Mouse (Mus musculus): Measurements from ENCODE around the gene Crebrf.

Gene Crebrf

DNA sequence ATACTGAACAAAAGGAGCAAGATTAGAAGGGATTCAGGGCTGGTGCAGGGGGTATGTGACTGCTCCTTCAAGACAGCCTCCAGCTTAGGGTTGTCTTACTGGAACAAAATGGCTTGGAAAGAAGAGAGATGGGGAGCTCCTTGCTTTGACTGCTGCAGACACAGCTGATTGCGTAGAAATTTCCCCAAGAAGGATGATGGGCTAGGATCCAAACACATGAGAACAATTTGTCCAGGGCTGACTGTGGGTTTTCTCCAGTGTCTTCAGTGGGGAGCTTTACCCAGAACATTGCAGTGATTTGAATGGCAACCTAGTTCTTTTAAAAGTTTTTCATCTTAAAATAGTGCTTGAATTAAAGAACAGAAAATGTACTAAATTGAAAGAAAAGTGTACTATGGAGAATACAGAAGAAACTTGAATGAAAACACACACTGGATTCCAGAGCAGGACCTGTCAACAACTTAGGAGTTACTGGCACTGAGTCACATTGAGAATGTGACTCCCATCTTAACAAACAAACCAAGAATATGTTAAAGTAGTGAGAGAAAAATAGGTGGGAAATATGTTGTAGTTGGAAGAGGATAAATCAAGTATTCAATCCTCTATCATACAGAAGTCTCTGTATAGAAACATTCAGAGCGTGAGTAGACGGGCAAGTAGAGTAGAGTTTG lies 63.1 kb downstream of the Crebrf start:
- DNase-seq (ENCODE audit: low spot score in 2 of 2), result no peak

DNA sequence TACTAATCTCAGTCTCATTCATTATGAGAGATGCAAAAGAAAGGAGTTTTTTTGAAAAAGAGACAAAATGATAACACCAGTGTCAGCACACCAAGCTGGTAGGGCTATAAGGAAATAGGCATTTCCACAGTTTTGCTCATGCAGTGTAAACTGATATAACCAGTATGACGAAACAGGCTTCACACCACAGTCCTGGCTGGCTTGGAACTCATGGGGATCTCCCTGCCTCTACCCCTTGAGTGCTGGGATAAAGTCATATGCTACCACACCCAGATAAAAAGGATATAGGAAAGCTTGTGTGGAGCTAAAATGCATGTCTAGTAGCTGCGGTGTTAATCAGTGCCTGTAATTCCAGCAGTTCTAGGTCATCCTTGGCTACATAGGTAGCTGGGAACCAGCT lies 64.0 kb downstream of the Crebrf start:
- no peak for DNase-seq (ENCODE audit: low spot score in 2 of 2)

DNA sequence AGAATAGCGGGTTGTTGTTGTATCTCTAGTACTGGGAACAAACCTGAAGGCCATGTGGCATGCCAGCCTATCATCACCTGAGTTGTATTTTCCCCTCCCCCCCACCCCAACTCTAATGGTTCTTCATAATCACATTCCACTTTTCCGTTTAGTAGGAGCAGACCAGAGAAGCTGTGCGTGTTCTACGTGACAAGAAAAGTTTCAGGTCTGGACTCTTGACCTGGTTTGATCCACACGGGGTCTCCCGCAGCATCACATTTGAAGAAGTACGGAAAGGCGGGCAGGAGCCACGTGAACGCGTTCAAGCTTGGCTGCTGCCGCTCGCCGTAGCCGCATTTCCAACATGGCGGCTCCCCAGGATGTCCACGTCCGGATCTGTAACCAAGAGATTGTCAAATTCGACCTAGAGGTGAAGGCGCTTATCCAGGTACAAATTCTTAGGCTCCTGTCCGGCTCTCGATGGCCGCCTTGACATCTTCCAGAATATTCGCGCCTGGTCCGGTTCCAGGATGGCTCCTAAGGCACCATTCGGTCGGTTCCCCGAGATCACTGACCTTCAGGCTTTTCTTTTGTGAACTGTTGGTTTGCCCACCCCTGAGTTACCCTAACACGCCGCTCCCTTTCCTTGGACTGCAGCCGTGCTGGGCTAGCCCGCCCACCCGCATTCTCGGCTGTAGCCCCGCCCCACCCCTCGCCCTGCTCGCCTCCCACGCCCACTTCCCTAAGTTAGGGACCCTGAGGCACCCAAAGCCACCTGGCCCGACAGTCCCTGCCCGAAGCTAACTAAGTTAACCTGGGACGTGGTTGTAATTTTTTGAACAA lies 65.5 kb downstream of the Crebrf start, which contains the start of gene Bnip1:
TSS of gene Bnip1 (plus strand) at position 317 of the 822 bp plus-strand sequence.
- DNase-seq (ENCODE audit: low spot score in 2 of 2), result peak; percentile 54 to 78

DNA sequence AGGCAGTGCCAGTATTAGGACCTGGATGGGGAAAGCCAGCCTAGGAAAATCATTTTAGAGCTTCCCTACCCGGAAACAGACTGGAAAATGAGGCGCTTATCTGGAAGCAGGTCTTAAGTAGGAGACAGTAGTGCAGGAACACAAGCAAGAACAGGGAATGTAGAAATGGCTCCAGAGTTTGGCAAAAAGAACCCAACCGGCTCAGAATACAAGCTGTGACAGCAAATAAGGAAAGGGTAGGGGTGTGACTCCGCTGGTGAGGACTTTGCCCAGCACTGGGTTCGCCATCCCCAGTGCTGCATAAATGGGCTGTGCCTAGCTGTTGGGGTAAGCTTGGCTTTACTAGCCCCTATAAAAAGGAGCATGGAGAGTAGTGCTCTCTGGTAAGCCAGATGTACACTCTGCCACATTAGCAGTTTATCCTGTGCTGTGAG lies 66.2 kb downstream of the Crebrf start:
- DNase-seq (ENCODE audit: low spot score in 2 of 2), result no peak

DNA sequence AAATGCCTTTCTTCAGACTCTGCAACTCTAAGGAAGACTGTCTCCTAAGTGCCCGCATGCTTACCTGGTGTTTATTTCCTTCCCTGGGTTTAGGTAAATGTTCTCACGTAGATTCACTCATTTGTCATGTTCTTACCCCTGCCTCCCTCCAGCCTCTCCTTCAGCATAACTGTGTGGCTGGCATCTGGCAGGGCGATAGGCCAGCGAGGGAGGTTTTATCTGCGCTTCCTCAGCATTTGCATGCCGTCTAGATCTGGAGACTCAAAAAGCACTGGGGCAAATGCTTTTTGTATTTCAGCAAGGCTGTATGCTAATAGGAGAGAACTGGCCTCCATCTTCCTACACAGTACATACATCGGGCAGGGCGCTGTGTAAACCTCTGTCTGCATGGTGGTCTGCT lies 69.1 kb downstream of the Crebrf start:
- DNase-seq (ENCODE audit: low spot score in 2 of 2), result no peak

DNA sequence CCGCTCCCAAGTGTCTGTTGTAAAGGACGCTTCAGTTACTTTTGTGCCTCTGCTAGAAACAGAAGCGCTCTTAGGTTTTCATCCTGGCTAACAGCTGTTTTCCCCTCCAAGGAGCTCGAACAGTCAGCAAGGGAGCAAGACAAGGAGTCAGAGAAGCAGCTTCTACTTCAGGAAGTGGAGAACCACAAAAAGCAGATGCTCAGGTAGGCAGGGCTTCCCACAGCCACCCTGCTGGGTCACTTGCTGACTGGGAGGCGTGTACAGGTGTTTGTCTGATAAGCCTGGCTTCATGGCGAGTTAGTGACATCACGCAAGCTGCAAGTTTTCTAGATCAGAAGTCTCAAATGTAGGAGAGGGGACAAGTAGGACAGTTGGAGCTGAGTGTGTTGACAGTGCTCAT lies 71.1 kb downstream of the Crebrf start:
- no peak for DNase-seq (ENCODE audit: low spot score in 2 of 2)

DNA sequence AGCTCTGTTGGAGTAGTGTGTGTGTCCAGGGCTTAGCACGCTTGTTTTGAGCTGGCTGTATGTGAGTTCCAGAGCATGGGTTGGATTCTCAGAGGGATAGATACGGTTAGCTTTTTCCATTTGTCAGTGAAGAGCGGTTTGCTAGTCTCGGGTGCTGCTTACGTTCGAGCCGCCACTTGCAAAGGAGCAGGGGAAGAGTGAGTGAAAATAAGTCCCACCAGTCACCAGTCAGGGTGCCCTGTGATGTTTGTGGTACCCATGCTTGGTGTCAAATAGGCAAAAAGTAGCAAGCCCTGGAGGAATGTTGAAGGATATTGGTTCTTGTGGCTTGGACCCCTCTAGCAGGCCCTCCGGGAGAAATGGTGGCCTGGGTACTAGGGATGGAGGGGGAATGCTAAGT lies 73.5 kb downstream of the Crebrf start:
- no peak for DNase-seq (ENCODE audit: low spot score in 2 of 2)

DNA sequence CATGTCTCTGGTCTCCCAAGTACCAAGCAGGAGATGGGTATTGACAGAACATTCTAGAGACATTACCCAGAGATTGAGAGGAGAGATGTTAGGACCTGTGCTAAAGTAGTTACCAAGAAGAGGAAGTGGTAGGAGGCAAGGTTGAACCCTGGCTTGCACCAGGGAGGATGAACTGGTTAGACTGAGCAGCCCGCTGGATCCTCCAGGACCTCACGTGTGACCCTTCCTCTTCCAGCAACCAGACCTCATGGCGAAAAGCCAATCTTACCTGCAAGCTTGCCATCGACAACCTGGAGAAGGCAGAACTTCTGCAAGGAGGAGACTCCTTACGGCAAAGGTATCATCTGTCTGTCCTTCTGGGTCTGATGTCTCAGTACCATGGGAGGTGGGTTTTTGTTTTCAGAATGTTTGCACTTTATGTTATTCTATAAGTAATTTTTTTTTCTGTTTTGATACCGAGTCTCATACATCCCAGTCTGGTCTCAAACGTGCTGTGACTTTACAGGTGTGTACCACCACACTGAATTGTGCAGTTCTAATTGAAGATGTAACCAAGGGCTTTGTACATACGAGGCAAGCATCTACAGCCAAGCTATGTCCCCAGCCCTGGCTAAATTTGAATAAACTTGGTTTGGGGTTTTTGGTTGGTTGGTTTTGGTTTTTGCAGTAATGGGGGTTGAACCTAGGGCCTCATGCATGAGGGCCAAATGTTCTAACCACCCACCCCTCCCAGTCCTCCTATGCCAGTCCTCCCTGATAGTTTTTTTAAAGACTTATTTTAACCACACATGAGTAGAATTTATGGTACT lies 74.2 kb downstream of the Crebrf start:
- no peak for DNase-seq (ENCODE audit: low spot score in 2 of 2)

DNA sequence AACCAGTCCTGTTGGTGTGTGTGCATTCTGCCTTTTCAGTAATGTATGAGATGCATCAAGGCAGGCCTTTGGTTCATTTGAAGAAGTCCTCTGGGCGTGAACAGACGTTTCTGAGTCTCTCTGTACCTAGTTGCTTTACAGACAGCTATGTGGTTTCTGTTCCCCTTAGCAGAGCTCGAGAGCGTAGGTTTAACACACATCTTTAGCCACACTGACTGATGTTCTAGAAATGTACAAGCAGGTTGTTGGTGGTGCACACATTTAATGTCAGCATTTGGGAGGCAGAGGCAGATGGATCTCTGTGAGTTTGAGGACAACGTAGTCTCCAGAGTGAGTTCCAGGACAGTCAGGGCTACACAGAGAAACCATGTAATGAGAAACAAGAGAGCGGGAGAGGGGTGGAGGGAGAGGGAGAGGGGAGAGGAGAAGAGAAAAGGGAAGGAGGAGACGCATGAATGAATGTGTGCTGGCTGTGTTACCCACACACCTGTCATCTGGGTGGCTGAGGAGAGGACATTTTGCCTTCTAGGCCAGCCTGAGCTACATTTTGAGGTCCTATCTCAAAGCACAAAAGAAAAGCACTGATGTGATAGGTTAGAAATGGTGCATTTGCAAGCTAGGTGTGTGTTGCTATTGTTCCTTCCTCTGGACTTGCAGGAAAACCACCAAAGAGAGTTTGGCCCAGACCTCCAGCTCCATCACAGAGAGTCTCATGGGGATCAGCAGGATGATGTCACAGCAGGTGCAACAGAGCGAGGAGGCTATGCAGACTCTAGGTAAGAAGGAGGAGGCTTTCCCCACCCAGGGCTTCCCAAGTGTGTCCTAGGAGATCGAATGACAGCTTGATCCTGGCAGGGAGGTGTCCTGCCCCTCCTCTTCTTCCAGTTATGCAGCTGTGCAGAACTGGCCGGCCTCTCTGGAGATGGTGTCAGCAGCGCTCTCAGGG lies 75.1 kb downstream of the Crebrf start:
- DNase-seq (ENCODE audit: low spot score in 2 of 2), result no peak

DNA sequence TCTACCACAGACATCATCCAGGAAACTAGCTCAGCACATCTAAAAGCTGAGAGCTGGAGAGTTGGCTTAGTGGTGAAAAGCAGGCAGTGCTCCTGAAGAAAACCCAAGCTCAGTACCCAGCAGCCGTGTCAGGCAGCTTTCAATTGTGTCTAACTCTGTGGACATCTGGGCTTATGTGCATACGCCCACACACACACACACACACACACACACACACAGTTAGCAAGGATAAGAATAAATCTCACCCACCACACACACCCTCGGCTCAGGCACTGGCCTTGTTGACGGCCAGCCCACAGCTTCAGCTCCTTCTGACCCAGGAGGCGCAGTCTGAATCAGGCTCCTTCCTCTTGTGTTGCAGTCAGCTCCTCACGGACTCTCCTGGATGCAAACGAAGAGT lies 76.1 kb downstream of the Crebrf start:
- DNase-seq (ENCODE audit: low spot score in 2 of 2), result no peak

DNA sequence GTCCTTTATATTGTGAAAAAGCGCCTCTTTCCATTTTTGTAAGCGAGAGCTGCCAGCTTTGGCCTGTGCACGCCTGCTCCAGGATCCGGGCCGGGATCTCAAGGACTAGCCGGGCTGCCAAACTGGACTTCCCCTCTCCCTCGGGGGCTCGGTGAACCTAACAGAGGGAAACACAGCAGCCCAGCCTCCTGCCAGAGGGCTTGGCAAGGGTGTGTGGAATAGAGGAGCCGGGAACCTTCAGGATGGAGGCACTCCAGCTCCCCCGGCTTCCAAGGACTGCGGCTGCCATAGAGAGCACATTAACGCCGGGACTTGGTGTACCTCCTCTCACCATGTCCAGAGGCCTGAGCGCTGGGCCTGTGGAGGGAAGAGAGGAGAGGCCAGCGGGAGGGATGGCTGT lies 76.6 kb downstream of the Crebrf start:
- no peak for DNase-seq (ENCODE audit: low spot score in 2 of 2)

DNA sequence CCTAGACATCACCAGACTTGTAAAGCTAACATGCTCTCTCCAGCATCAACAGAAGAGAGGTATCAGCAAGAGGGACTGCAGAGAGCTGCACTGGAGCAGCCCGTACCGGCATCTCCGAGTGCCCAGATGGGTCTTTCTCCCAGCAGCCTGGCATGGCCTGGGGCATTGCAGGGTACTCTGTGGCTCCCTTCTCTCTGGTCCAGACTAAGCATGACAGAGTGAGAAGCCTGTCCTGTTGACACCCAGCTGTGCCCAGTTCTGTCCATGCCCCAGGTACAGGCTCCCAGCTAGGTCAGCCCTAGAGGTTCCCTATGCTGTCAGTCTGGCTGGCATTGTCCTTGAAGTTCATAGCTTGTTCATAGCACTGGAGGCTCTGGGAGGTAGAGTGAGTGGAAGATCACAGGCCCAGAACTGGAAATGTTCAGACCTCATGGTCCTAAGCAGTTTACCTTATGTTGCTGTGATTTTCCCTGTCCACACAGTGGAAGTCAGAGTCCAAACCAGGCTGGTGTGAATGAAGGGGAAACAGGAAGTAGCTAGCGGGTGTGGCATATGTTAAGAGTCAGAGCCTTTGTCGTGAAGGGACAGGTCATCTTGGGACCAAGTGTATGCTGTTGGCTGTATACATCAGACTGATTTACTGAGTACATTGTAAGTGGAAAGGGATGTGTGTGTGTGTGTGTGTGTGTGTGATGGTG lies 77.8 kb downstream of the Crebrf start:
- DNase-seq (ENCODE audit: low spot score in 2 of 2), result no peak

DNA sequence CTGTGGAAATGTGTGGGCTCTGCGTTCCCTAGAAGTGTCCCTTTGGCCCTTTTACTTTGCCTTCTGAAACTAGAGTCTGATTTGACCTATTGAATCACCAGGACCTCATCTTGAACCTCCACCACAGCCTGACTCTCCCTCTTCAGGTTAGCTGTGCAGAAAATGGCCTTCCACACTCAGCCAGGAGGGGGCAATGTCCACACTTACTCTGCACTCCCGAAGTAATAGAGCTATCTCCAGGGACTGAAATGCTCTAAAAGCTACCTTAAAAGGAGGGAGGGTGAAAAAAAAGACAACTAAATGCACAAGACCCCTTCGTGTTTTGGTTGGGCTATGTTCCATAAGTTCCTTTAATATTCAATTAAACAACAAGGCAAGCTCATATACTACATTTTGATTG lies 79.3 kb downstream of the Crebrf start:
- peak; percentile 34 to 44 for DNase-seq (ENCODE audit: low spot score in 2 of 2)

DNA sequence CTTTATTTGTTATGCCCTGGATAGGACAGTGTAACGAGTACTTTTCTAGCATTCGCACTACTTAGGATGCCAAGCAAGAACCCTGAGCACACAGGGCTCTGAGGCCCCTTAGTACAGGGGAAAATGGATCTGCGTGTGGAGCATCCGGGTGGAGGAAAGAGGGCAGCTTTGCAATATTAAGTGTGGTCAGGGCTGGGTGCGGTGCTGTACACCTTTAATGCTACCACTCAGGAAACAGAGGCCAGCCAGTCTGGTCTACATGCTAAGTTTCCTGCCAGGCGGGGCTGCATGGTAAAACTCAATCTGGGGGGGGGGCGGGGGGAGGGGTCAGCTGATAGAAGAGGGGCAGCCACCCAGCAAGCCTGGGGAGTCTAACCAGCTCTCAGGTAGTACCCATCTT lies 79.9 kb downstream of the Crebrf start:
- DNase-seq (ENCODE audit: low spot score in 2 of 2), result no peak

DNA sequence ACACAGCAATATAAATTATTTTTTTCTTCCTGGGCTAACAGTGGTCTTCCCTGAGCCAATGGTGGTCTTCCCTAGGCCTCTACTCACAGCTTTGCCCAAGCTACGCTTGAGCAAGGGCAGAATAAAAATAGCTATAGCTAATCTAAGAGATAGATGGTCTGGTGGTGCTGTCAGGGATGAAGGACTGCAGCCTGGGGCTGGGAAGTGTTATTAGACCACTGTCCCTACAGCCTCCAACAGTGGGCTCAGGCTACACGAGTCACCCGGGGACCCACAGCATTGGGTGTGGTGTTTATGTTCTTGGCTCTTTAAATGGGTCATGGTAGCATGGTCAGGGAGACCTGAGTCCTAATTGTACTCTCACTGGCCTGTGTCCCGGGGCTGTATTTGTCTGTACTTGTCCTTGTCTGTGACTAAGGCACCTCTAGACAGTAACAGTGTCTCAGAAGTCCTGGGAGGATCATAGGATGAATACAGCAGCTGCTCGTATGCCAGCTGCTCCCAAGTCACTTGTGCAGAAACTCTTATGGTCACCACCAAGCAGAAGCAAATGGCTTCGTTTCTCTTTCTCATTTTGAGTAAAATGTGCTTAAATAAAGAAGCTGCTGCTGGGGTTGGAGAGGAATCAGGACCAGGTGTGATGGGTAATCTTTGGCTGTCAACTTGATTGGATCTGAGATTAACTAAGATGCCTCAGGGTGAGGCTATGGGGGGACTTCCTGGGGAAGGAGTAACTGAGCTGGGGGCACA lies 82.1 kb downstream of the Crebrf start:
- DNase-seq (ENCODE audit: low spot score in 2 of 2), result no peak

DNA sequence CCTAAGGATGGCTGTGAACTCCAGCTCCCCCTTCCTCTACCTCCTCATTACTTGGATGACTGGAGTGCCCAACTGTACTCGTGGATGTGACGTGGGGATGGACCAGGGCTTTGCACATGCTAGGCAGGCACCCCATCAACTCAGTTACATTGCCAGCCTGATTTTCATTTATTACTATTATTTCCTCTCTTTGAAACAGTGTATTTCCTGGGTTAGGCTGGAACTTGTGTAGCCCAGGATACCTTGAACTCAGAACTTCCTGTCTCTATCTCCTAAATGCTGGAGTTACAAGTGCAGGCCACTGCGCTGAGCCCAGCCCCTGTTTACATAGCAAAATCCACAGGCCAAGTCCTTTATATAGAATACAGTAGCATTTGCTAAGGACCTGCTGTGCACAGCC lies 87.4 kb downstream of the Crebrf start:
- no peak for DNase-seq (ENCODE audit: low spot score in 2 of 2)

DNA sequence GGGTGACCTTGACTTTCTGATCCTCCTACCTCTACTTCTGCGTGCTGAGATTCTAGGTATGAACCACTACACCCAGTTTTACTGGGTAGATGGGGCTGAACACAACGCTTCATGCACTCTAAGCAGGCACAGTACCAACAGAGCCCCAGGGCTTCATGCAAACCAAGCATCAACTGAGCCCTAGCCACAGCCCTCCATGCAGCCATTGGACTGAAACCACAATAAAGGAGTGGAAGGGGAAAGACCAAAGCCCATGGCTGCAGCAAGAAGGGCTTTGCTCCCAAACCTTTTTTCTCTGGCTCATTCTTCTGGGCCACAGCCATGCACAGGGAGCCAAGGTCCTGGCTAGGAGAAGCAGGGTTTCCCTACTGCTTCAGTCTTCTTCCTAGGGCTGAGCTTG lies 97.2 kb downstream of the Crebrf start:
- peak in 1 of 2 experiments; percentile 5 for DNase-seq (ENCODE audit: low spot score in 2 of 2)

DNA sequence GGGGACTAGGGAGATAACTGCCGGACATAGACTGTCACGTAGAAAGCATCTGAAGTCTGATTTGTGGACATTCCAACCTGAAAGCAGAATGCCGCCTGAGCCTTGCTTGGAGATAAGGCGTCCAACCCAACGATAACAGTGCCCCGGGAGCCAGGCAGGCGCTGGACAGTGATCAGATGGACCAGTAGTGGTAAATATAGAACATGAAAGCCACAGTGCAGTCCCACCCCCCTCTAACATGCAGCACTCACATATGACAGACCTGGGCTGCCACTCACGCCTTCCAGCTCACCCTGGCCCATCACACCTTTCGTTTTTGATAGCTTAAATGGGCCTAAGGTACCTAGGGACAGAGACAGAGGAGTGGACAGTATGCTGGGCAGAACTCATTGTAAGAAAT lies 98.0 kb downstream of the Crebrf start:
- no peak for DNase-seq (ENCODE audit: low spot score in 2 of 2)

DNA sequence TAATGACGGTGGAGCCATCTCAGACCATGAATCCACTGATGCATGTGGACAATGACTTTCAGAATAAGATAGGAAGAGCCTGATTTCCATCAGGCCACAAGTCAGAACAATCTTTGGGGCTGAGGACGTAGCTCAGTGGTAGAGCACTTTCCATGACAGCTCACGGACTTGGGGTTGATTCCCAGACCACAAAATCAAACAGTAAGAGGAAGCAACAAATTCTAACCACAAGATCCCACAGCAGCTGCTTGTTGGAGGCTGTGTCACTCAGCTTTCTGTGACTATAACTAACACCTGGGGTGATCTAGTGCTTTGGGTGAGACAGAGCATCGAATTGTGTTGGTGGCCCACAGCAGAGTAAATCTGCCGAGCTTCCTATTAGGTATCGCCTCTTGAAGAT lies 101.4 kb downstream of the Crebrf start:
- no peak for DNase-seq (ENCODE audit: low spot score in 2 of 2)

DNA sequence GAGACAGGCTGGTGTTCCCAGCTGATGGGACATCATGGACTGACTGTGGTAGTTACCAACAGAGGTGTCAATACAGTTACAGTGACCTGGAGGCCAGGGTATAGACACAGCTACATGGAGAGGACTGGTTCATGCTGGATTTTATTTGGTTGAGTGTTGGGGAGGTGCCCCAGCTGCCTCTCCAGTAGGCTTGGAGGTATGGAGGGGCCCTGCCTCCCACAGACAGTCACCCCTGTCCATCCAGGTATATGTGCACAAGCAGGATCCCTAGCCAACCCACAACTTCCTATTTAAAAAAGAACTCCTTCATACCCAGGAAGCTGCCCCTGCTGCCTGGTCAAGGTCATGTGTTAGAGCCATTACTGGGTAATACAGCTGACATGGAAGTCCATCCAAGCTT lies 102.3 kb downstream of the Crebrf start:
- no peak for DNase-seq (ENCODE audit: low spot score in 2 of 2)
